Mouse (Mus musculus): ENCODE measurements around the gene Ccn6. TPM values are rescaled to one million over a fixed set of nuclear protein-coding genes. Genes with fewer than 3 reads are reported as not detected.
A peak's percentile ranks its signal among the peaks of the same experiment; 100 is the strongest.

Ccn6 gene
- polyA plus RNA-seq, 1 experiment from 2014 or later = 0.37 TPM

DNA sequence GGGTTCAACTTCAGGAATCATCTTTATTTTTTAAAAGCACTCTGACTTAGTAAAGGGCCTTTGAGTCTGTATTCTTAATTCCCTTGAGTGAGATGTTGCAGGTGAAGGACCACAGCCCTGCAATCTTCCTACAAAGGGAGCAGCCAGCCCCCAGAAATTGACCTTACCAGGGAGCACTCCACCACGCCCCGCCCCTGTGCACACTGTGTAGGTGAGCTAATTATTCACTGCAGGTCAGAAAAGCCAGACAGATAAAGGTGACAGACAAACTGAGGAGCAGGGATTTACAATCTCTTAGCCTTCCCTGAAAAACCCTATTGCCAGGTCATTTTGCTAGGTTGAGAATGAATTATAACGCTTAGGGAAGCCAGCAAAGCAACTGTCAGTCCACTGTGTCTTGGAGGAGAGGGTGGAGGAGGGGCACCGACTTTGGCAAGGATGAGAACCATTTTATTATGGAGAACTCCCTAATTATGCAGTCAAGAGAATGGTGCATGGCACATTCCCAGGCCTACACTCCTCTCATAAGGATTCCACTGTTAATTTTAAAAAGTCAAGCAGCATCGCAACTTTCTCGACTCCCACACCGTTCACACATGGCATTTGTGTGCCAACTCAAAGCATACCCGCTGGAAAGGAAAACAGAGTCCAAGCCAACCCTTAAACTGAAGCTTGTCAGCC, 21.4 kb upstream of the Ccn6 start:
- Histone ChIP-seq H3K4me1 (ENCODE audit: control insufficient read depth, insufficient read depth, low read length) (no peaks in the 10 kb centered on the region), H3K4me2 (replicated peaks; ENCODE audit: low read depth, low read length) (no peak overlapping the region), H3K36me3 (ENCODE audit: control insufficient read depth, insufficient read depth, low read length) (no peaks in the 10 kb centered on the region), H3K9me3 (ENCODE audit: control insufficient read depth, low read length) (no peaks in the 10 kb centered on the region), H3K4me3 (ENCODE audit: low read length) (no peak overlapping the region), H3K27ac (ENCODE audit: low read depth, low read length) (no peak overlapping the region), H3K9ac (ENCODE audit: low read depth, low read length) (no peak overlapping the region), H3K27me3 (ENCODE audit: control insufficient read depth, insufficient read depth, low read length) (no peaks in the 10 kb centered on the region)
- ATAC-seq (ENCODE audit: low FRiP score, low TSS enrichment) = no peak
- 83% methylated on average over 8 of the region's 8 CpGs for WGBS

- Histone ChIP-seq H3K4me1 (ENCODE audit: control insufficient read depth, insufficient read depth, low read length) (peaks cover 11% of the 10 kb centered on the region; the same call in 1 of the 2 replicates), H3K4me2 (replicated peaks; ENCODE audit: low read depth, low read length) (no peak overlapping the region), H3K27me3 (ENCODE audit: control insufficient read depth, insufficient read depth, low read length) (no peaks in the 10 kb centered on the region), H3K36me3 (ENCODE audit: control insufficient read depth, insufficient read depth, low read length) (no peaks in the 10 kb centered on the region), H3K4me3 (ENCODE audit: low read length) (no peak overlapping the region), H3K9me3 (ENCODE audit: control insufficient read depth, low read length) (no peaks in the 10 kb centered on the region), H3K27ac (ENCODE audit: low read depth, low read length) (no peak overlapping the region), H3K9ac (ENCODE audit: low read depth, low read length) (no peak overlapping the region)
- ATAC-seq (ENCODE audit: low FRiP score, low TSS enrichment) = no peak
- WGBS = 86% methylated on average over 5 of the region's 5 CpGs
These were observed 13.4 kb upstream of the Ccn6 start for GRCm38 (mm10) chr10:39176981-39177380.

DNA sequence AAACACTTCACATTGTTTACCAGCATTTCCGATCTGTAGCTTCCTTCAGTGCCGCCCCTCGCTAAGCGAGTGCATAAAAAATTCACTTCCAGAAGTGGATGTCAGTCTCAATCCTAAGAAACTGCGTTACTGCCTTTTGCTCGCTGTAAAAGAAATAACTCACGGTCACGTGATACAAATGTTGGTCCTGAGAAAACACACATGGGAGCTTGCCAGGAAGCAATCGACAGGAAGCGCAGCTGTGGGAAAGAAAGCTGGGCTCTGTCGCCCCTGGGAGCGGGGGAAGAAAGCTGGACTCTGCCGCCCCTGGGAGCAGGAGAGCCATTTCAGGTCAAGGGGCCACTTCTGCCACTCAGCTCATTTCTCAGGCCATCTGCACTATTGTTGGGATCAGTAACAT, 9.5 kb upstream of the Ccn6 start:
- Histone ChIP-seq H3K36me3 (ENCODE audit: control insufficient read depth, insufficient read depth, low read length) (no peaks in the 10 kb centered on the region), H3K27me3 (ENCODE audit: control insufficient read depth, insufficient read depth, low read length) (no peaks in the 10 kb centered on the region), H3K27ac (ENCODE audit: low read depth, low read length) (peak overlapping the region; percentile 68; the same call in 1 of the 2 replicates), H3K4me3 (ENCODE audit: low read length) (0 out of 2 replicates have a peak overlapping the region, but pooled peaks have one; percentile 6), H3K4me2 (replicated peaks; ENCODE audit: low read depth, low read length) (peak overlapping the region; percentile 52), H3K9me3 (ENCODE audit: control insufficient read depth, low read length) (no peaks in the 10 kb centered on the region), H3K4me1 (ENCODE audit: control insufficient read depth, insufficient read depth, low read length) (peaks cover 13% of the 10 kb centered on the region; the same call in 1 of the 2 replicates), H3K9ac (ENCODE audit: low read depth, low read length) (no peak overlapping the region)
- no peak for ATAC-seq (ENCODE audit: low FRiP score, low TSS enrichment)
- WGBS = 32% methylated on average over 13 of the region's 13 CpGs

- no peaks in the 10 kb centered on the region for H3K27me3 ChIP-seq (ENCODE audit: control insufficient read depth, insufficient read depth, low read length)
- peak overlapping the region; percentile 68; the same call in 1 of the 2 replicates for H3K27ac ChIP-seq (ENCODE audit: low read depth, low read length)
- H3K9ac ChIP-seq (ENCODE audit: low read depth, low read length) = no peak overlapping the region
- no peak for ATAC-seq (ENCODE audit: low FRiP score, low TSS enrichment)
- H3K36me3 ChIP-seq (ENCODE audit: control insufficient read depth, insufficient read depth, low read length) = no peaks in the 10 kb centered on the region
- peaks cover 13% of the 10 kb centered on the region; the same call in 1 of the 2 replicates for H3K4me1 ChIP-seq (ENCODE audit: control insufficient read depth, insufficient read depth, low read length)
- 62% methylated on average over 6 of the region's 6 CpGs for WGBS
- no peak overlapping the region for H3K4me3 ChIP-seq (ENCODE audit: low read length)
- peak overlapping the region; percentile 52 for H3K4me2 ChIP-seq (replicated peaks; ENCODE audit: low read depth, low read length)
- H3K9me3 ChIP-seq (ENCODE audit: control insufficient read depth, low read length) = no peaks in the 10 kb centered on the region
These were observed 8.9 kb upstream of the Ccn6 start for GRCm38 (mm10) chr10:39172540-39172931.

DNA sequence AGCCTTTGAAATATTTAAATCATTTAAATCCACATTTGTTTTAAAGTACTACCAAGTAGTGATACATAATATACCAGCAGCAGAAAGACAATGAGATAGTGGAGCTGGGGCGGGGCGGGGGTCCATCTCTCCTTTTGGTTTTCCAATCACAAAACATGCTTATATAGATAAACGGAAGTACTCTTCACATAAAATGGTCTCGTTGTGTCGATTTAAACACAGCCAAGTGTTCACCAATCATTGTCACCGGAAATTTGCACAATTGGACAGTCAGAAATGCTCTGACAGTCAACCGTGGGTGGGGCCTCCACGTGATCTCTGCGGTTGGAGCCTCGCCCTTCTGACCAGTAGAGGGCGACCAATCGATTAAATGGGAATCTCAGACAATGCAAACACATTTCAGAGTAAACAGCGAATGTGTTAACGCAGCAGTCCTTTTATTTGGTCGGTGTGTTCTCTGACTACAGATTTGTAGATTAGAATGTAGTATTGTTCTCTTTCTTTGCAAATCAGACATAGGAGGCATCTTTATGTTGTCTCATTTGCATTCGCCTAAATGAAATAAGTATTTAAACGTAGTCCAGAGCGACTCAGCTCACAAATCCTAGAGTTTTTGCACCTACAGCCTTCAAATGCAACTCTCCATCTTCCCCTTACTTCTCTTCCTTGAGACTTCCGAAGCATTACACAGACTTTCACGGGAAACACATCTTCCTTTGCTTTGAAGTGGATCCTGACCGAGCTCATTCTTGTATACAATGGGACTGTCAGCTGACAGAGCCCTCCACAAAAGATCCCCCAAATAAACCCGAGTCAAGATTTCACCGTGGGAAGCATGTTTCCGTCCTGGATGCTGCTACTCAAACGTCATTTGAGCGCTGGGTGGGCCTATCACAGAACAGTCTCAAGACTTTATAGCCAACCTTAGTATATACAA, 8.3 kb upstream of the Ccn6 start:
- Histone ChIP-seq H3K36me3 (ENCODE audit: control insufficient read depth, insufficient read depth, low read length) (no peaks in the 10 kb centered on the region), H3K4me1 (ENCODE audit: control insufficient read depth, insufficient read depth, low read length) (peaks cover 13% of the 10 kb centered on the region; the same call in 1 of the 2 replicates), H3K4me3 (ENCODE audit: low read length) (peak overlapping the region; percentile 38), H3K4me2 (replicated peaks; ENCODE audit: low read depth, low read length) (peak overlapping the region; percentile 52), H3K9ac (ENCODE audit: low read depth, low read length) (peak overlapping the region; percentile 25; the same call in 1 of the 2 replicates), H3K27ac (ENCODE audit: low read depth, low read length) (peak overlapping the region; percentile 62; the same call in 1 of the 2 replicates), H3K27me3 (ENCODE audit: control insufficient read depth, insufficient read depth, low read length) (no peaks in the 10 kb centered on the region), H3K9me3 (ENCODE audit: control insufficient read depth, low read length) (no peaks in the 10 kb centered on the region)
- 19% methylated on average over 26 of the region's 26 CpGs for WGBS
- ATAC-seq (ENCODE audit: low FRiP score, low TSS enrichment) = peak; percentile 77

- peak; percentile 92 for ATAC-seq (ENCODE audit: low FRiP score, low TSS enrichment)
- Histone ChIP-seq H3K4me1 (ENCODE audit: control insufficient read depth, insufficient read depth, low read length) (peaks cover 13% of the 10 kb centered on the region; the same call in 1 of the 2 replicates), H3K9me3 (ENCODE audit: control insufficient read depth, low read length) (no peaks in the 10 kb centered on the region), H3K4me3 (ENCODE audit: low read length) (peak overlapping the region; percentile 38), H3K9ac (ENCODE audit: low read depth, low read length) (peak overlapping the region; percentile 25; the same call in 1 of the 2 replicates), H3K4me2 (replicated peaks; ENCODE audit: low read depth, low read length) (peak overlapping the region; percentile 52), H3K36me3 (ENCODE audit: control insufficient read depth, insufficient read depth, low read length) (no peaks in the 10 kb centered on the region), H3K27ac (ENCODE audit: low read depth, low read length) (peak overlapping the region; percentile 57; the same call in 1 of the 2 replicates), H3K27me3 (ENCODE audit: control insufficient read depth, insufficient read depth, low read length) (no peaks in the 10 kb centered on the region)
- 0% methylated on average over 19 of the region's 19 CpGs for WGBS
These were observed 7.5 kb upstream of the Ccn6 start for GRCm38 (mm10) chr10:39171134-39171533.

DNA sequence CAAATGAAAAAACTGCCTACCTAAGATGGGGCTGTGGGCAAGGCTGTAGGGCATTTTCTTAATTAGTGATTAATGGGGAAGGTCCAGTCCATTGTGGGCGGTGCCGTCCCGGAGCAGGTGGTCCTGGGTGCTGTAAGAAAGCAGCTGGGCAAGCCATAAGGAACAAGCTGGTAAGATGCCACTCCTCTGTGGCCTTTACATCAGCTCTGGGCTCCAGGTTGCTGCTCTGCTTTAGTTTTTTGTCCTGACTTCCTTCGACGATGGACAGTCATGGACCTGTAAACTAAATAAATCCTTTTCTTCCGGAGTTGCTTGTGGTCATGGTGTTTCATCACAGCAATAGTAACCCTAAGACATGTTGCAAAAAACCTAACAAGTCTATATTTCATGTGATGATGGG, 7.1 kb upstream of the Ccn6 start:
- WGBS = 20% methylated on average over 6 of the region's 6 CpGs
- no peak overlapping the region for H3K4me3 ChIP-seq (ENCODE audit: low read length)
- no peaks in the 10 kb centered on the region for H3K36me3 ChIP-seq (ENCODE audit: control insufficient read depth, insufficient read depth, low read length)
- no peaks in the 10 kb centered on the region for H3K27me3 ChIP-seq (ENCODE audit: control insufficient read depth, insufficient read depth, low read length)
- H3K4me1 ChIP-seq (ENCODE audit: control insufficient read depth, insufficient read depth, low read length) = peaks cover 13% of the 10 kb centered on the region; the same call in 1 of the 2 replicates
- no peaks in the 10 kb centered on the region for H3K9me3 ChIP-seq (ENCODE audit: control insufficient read depth, low read length)
- H3K4me2 ChIP-seq (replicated peaks; ENCODE audit: low read depth, low read length) = no peak overlapping the region
- no peak overlapping the region for H3K27ac ChIP-seq (ENCODE audit: low read depth, low read length)
- no peak overlapping the region for H3K9ac ChIP-seq (ENCODE audit: low read depth, low read length)
- peak; percentile 25 for ATAC-seq (ENCODE audit: low FRiP score, low TSS enrichment)

GRCm38 (mm10) chr10:39170181-39170580, 6.6 kb upstream of the Ccn6 start:
- Histone ChIP-seq H3K9ac (ENCODE audit: low read depth, low read length) (no peak overlapping the region), H3K4me3 (ENCODE audit: low read length) (no peak overlapping the region), H3K9me3 (ENCODE audit: control insufficient read depth, low read length) (no peaks in the 10 kb centered on the region), H3K36me3 (ENCODE audit: control insufficient read depth, insufficient read depth, low read length) (no peaks in the 10 kb centered on the region), H3K4me2 (replicated peaks; ENCODE audit: low read depth, low read length) (no peak overlapping the region), H3K4me1 (ENCODE audit: control insufficient read depth, insufficient read depth, low read length) (peaks cover 13% of the 10 kb centered on the region; the same call in 1 of the 2 replicates), H3K27ac (ENCODE audit: low read depth, low read length) (no peak overlapping the region), H3K27me3 (ENCODE audit: control insufficient read depth, insufficient read depth, low read length) (no peaks in the 10 kb centered on the region)
- 10% methylated on average over 8 of the region's 8 CpGs for WGBS
- ATAC-seq (ENCODE audit: low FRiP score, low TSS enrichment) = no peak
